Mouse (Mus musculus) erythroid progenitor cell, adult 5-6 weeks (primary cell): Measurements from ENCODE around the gene Spata32. TPM values are rescaled to one million over a fixed set of nuclear protein-coding genes. Genes with fewer than 3 reads are reported as not detected.

Source experiments
- ATAC-seq: replicated peaks from 2 replicates; pipeline ENCODE4 v1.8.0; 2016; ENCODE audit warnings: moderate number of reproducible peaks, mild to moderate bottlenecking, moderate TSS enrichment, inconsistent platforms; ENCODE audit not compliant: poor library complexity, low FRiP score, severe bottlenecking
- total RNA-seq, 2 experiments: library from RNA; stranded (forward) in 1 of 2; stranded (reverse) in 1 of 2; fragments of 150-400 nt in 1 of 2; fragments of 186-747, 209-891 nt in 1 of 2; gene quantifications; 2 replicates each; pipeline versions ENCODE4 v1.2.3 to v1.2.4; 2015 to 2017; ENCODE audit warnings: low replicate concordance in 2 of 2

Gene Spata32
- total RNA-seq, 2 experiments from 2014 or later = not detected

DNA sequence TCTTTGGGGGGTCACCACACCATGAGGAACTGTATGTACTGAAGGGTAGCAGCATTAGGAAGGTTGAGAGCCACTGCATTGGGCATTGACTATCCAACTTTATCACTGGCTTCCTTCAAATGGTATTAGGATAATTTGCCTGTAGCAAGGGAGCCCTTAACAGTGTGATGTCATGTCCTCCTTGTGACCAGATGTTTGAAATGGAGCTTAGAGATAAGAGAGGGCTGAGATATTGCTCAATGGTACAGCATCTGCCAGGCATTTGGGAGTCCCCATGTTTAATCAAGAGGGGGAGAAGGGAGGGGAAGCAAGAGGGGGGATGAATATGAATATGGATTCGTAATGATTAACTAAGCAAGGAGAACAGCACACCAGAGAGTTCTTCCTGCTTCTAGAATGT lies 2.9 kb downstream of the Spata32 start:
- ATAC-seq = no peak

DNA sequence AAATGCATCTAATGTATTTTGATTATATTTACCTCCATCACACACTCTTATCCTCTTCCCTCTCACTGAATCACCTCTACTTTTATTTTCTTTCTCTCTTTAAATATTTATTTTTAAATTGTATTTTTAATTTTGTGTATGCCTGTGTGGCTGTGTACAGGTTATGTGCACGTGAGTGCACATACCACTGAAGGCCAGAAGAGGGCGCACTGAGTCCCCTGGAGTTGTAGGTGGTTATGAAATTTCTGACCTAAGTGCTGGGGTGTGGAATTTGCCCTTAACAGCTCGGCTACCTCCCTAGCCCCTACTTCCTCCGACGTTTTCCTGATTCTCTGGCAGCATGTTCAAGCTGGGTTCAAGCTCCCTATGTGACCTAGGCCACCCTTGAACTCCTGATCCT lies 4.5 kb downstream of the Spata32 start:
- no peak for ATAC-seq

DNA sequence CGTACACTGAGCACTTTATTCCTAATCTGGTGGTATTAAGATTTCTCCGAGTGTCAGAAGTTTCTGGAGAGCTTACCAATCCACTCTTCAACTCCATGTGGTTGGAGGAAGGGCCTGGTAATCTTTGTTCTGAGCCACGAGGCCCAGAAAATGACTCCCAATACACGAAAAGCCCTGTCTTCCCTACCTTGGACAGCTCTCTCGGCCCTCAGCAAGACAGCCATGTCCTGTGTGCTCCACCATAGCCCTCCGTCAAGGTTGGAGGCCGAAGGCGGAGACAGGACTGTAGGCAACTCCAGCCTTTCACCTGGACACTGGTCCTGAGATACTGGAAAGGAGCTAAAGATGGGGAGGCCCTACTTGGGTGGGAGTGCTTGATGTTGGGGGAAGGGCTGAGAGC lies 7.9 kb downstream of the Spata32 start:
- no peak for ATAC-seq

DNA sequence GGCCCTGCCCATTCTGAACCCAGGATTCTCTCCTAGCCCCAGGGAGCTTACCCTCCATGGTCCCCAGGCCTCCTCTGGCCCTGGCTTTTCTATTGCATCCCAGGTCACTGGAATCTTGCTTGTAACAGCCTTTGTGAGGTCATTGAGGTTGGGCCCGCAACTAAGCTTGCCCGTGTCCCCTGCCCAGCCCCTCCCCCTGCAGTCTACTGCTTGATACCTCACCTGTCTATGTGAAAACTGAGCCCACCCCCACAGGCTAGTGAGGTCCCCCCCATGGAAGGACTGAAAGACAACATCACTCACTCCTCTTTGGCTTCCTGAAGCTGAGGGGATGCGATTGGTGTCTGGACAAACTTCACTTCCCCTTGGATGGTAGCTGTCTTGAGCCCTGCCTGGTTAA lies 9.8 kb downstream of the Spata32 start, which contains the start of gene 1700023F06Rik:
TSS of gene 1700023F06Rik (minus strand) at position 101 of the 400 bp plus-strand sequence.
- no peak for ATAC-seq

DNA sequence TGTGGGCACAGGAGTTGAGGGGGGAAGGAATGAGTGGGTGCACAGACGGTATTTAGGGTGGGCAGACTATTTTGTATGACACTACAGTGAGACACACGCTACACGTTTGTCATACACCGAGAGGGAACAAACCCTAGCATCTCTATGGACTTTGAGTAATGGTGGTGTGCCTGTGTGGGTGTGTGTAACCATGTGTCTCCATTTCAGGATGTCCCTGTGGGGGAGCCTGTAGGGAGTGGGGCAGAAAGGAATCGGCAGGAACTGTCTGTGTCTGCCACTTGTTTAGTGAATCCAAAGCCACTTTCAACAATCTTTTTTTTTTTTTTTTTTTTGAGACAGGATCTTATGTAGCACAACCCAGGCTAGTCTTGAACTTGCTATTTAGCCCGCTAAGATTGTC lies 12.0 kb downstream of the Spata32 start:
- no peak for ATAC-seq

DNA sequence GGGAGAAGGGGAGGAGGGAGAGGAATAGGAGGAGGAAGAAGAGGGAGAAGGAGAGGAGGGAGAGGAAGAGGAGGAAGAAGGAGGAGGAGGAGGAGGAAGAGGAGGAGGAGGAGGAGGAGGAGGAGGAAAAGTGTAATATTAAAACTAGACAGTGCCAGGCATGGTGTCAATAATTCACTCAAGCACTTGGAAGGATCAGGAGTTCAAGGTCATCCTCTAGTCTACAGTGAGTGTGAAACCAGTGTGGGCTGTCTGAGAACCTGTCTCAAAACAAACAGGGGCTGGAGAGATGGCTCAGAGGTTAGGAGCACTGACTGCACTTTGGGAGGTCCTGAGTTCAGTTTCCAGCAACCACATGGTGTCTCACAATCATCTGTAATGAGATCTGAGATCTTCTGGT lies 15.9 kb downstream of the Spata32 start:
- no peak for ATAC-seq

DNA sequence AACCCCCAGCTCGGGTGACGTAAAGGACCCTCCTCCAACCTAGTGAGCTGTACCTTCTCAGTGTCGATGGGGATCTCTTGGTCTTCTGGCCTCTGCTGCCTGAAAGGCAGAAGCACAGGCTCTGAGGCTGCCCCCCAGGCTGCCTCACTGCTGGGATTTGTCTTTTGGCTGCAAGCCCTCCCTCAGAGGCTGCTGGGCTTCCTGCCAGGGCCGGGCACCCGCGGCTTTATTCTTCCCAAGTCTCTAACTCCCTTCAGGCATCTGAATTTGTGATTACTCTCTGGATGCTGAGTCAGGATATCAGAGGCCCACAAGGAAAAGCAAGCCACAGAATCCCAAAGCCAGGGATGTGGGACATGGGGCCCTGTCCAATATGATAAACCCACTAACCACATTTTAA lies 16.6 kb downstream of the Spata32 start:
- no peak for ATAC-seq

DNA sequence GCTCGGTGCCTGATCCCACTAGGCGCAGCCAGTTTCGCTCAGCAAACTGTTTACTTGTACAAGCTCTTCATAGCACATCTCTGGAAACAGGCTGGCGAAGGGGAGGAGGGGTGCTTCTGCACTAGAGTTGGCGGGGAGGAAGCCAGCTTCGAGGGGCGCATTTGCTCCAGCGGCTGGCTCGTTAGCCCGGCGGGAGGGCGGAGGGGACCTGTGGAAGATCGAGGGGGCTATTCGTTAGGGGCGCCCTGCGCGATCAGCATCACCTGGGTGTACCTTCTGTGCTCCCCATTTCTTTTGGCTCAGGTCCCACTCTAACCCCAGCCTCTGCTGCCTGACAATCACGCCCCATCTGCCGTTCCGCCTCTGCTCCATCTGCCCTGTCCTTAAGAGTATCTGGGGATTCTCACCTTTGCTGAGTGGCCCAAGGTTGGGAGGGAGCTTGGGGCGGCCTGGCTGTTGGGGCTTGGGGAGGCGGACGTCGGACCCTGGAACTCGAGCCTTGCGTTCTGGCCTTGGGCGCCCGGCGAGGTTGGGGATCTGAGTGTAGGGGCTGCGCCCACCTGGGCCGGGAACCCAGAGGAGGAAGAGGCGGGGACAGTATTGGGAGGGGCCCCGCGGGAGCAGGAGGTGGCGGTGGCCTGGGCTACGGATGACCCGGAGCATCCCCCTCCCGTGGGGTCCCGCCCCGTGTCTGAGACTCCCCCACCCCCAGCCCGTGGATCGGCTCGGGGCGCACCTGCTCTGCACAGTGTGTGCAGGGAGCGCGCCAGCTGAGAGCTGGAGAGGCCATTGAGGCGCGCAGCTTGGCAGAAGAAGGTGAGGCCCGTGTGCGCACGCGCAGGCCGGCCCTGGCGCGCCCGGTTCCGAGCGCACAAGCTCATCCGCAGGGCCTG lies 19.1 kb downstream of the Spata32 start:
- no peak for ATAC-seq

DNA sequence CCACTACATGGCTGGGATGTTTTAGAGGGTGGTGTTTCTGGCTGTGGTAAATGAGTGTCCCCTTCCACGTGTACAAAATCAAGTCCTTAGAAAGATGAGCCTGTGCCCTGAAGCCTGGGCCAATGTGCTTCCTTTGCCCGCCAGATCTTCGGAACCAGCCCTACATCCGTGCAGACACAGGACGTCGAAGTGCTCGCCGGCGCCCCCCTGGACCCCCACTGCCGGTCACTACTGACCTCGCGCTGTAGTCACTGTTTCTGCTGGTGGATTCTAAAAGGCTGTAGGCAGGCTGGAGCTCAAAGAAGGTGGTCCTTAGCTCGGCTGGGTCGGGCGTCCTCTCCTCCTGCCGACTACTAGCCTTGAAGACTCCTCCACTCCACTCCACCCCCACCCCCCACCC lies 19.9 kb downstream of the Spata32 start:
- ATAC-seq = no peak

DNA sequence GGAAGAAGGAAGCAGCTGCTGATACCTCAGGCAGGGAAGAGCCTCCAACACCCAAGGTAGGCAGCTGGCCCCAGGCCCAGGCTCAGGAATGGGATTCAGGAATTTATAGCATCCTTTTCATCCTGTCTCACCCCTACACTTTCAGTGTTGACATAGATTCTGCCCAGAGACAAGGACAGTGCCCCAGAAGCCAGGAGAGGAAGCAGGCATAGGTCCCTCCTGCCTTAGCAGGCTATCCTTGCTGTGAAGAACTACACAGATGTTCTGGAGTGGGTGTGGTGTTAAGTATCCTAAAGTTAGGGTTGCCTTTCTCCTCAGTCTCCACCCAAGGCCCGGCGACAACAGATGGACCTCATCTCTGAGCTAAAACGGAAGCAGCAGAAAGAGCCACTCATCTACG lies 20.9 kb downstream of the Spata32 start:
- no peak for ATAC-seq

DNA sequence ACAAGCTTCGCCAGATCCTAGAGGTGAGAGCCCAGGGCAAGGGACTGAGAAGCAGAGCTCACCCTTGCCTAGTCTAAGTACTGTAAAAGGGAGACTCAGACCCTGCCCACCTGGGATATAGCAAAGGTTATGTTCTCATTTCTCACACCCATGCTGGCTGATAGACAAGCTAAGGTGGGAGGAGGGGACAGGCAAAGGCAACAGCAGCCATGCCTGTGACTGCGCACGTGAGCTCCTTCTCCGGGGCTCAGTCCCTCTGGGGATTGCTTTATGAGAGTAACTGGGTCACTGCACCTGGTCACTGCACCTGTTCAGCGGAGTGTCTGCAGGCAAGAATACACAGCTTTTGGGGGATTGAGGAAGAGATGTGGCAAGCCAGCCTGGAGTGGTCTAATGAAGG lies 22.6 kb downstream of the Spata32 start:
- no peak for ATAC-seq

DNA sequence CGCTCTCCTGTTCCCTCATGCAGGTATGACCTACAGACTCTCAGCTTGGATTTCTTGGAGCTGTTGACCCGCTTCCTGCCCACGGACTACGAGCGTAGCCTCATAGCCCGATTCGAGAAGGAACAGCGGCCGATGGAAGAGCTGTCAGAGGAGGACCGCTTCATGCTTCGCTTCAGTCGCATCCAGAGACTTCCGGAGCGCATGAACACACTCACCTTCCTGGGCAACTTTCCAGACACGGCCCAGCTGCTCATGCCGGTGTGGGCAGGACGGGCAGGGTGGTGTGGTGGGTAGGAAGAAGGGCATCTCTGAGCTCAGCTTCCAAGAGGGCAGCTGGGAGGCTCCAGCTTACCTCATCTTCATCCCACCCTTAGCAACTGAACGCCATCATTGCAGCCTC lies 23.0 kb downstream of the Spata32 start:
- ATAC-seq = no peak

DNA sequence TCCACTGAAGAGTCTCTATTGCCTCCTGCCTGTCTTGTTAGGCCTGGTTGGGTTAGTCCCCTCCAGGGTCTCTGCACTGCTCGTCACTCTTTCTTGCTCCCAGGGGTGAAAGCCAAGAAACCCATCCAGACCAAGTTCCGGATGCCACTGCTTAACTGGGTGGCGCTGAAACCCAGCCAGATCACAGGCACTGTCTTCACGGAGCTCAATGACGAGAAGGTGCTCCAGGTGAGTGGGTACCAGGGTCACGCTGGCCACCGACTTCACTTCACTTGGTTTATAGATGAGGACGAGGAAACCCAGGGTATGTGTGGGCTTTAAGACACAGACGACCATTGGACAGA lies 24.4 kb downstream of the Spata32 start:
- no peak for ATAC-seq

DNA sequence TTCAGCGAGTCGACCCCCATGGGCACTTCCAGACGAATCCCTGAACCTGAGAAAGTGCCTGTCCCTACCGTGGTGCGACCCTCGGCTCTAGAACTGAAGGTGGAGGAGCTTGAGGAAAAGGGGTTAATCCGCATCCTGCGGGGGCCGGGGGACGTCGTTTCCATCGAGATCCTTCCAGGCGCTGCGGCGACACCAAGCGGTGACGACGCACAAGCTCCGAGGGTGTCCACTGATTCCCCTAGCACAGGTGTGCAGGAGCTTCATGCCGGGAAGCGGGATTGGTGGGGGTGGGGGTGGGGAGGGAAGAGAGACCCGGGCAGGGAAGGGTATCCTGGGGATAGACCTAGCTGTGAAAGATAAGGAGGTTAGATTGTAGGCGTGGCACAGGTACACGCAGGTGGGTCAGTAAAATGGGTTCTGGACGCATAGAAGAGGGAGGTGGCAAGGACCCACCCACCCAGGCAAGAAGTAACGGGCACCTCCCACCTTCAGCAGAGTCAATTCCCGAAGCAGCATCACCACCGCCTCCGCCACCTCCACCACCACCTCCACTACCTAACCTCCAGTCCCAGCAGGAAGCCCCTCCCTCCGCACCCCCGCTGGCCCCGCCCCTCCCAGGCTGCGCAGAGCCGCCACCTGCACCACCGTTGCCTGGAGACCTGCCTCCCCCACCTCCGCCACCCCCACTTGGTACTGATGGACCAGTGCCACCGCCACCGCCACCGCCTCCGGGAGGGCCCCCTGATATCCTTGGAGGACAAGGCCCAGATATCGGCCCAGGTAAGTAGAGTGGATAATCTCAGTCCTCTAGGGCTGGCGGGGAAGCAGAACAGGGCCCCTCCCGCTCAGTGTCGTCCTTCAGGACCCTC lies 25.0 kb downstream of the Spata32 start:
- no peak for ATAC-seq

DNA sequence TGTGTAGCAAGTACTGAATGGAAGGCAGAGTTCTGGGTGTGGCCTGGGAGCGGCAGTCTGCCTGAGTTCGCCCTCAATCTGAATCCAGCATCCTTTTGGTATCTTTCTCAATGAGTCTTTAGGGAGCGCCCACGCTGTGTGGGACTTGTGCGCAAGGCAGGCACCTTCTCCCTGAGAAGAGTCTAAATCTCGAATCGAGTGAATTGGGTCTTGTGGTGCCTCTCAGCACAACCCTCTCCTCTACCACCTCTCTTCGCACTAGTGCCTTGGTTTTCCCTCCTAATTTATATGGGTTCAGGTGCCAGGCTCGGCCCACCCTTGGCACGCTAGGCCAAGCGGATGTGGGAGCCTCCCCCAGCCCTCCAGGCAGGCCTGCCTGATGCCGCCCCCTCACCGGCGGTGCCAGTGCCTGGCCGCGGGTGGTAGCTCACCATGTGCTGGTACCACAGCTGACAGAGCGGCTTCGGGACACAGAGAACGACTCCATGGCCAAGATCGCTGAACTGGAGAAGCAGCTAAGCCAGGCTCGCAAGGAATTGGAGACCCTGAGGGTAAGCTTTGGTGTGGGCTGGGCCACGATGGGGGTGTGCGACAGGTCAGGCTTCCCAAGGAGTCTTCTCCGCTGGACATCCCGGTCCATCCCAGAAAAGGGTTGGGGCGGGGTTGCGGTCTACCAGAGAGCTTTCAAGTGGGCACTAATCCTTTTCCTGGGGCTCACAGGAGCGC lies 25.8 kb downstream of the Spata32 start:
- no peak for ATAC-seq

DNA sequence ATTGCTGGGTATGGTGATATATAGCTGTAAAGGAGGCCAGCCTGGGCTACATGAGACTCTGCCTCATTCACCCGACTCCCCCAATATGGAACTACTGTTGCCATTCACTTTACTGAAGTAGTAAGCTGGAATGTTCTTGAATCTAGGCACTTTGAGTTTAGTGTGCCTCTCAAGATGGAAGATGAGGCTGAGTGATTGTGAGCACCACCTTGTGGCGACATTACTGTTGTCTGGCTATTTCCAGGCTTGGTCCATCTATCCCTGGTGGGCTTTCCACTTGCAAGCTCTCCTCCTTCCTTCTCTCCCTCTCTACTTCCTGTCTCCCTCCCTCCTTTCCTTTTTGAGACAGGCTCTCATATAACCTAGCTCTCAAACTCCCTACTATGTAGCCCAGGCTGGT lies 33.3 kb downstream of the Spata32 start:
- ATAC-seq = no peak

DNA sequence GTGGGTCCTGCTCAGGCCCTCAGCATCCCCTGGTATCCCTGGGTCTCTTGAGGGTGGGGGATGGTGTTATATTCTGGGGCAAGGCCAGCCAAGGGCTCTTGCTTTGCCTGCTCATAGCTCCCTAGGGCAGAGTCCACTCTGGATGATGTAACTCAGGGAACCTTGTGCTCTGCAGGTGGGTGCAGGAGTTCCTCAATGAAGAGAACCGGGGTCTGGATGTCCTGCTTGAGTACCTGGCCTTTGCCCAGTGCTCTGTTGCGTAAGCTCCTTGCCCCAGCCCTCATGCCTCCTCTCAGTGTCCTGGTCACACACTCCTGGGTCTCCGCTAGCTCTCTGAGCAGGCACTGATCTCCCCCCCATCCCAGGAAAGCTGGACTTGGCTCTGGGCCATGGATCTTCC lies 36.3 kb downstream of the Spata32 start:
- no peak for ATAC-seq

DNA sequence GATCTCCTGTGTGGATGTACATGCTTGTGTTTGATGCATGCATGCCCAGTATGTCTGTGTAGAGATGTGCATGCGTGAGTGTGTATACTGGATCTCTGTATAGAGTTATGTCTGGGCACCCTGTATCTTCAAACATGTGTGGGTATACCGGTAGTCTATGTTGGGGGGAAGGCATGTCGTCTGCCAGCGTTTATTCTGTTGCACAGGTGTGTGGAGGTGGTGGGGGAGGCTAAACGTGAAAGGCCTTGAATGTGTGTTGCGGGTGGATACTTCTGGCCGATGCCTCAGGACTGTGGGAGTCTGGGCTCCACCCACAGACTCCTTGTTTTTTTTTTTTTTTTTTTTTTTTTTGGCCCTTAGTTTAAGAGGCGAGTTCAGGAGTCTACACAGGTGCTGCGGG lies 36.9 kb downstream of the Spata32 start:
- ATAC-seq = no peak

DNA sequence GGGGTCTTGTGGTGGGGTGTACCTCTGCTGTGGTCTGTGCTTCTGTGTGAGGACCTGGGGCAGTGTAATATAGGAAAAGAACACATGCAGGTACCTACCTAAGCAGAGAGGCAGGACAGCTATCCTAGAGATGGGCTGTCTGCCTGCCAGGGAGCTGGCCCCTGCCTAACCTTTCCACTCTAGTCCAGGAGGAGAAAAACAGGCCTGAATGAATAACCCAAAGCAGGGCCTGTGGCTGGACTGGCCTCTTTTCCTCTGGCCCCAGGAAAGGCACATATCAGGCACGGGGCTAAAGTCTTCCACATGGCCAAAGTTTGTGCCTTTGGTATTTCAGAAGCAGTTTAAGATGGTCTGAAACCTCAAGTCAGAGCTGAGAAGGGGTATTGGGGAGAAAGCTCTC lies 37.8 kb downstream of the Spata32 start:
- ATAC-seq = no peak

DNA sequence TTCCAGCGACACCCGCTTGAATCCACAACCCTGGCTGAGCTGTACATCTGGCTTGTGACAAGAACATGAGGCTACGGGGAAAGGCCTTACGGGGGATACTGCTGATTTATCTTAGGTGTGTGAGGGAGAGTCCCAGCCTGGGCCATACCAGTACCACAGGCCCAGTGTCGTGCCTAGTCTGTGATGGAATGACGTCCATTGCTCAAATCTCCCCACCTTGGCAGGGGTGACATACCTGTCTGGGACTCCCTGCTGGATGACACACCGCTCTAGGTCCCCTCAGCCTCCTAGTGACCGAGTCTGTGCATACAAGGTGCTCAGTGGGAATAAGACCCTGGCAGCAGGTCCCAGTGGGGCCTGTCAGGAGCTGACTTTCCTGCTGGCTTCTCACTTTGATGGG lies 39.5 kb downstream of the Spata32 start:
- no peak for ATAC-seq
